Mouse (Mus musculus) brain, embryonic 14.5 days (tissue): Measurements from ENCODE around the gene Kndc1.

ENCODE experiments used
- CTCF ChIP-seq: fragments of 200-500 bp; IDR thresholded peaks from 2 replicates; pipeline ENCODE4 v1.5.1; 2012; ENCODE audit warnings: inconsistent platforms, mild to moderate bottlenecking, moderate library complexity, borderline replicate concordance; ENCODE audit not compliant: insufficient read depth, insufficient read length; ENCODE audit errors: extremely low read depth
- POLR2A ChIP-seq: fragments of 200-500 bp; IDR thresholded peaks from 2 replicates; pipeline ENCODE4 v1.6.1; 2012; ENCODE audit warnings: mild to moderate bottlenecking, inconsistent platforms, borderline replicate concordance; ENCODE audit not compliant: poor library complexity, insufficient read depth, insufficient read length, severe bottlenecking; ENCODE audit errors: extremely low read depth

- TF ChIP-seq CTCF (no peak), POLR2A (no peak)
Observed at GRCm38 (mm10) chr7:139943674-139944281, 49.3 kb downstream of the Kndc1 start, which contains the start of gene Utf1.
